Mouse (Mus musculus) MEL (cell line): ENCODE data around the gene Ass1. TPM values are rescaled to one million over a fixed set of nuclear protein-coding genes. Genes with fewer than 3 reads are reported as not detected.

Experiments
- DNase-seq: peaks from one replicate; pipeline ENCODE4 v3.0.0; 2011; ENCODE audit warnings: low read depth, low spot score
- H3K27ac ChIP-seq: 2 replicates; pipeline ENCODE4 v1.5.1; 2012; ENCODE audit warnings: low read depth, mild to moderate bottlenecking, control low read depth, low read length, moderate library complexity; ENCODE audit not compliant: control insufficient read depth
- H3K27me3 ChIP-seq, 2 experiments: fragments of 150-350 bp in 1 of 2; sonication (generic) in 1 of 2; 2 replicates each; pipeline ENCODE4 v1.6.1; 2012; ENCODE audit warnings: low read length in 2 of 2, mild to moderate bottlenecking in 2 of 2, improper control_type of control experiment in 1 of 2, moderate library complexity in 1 of 2; ENCODE audit not compliant: insufficient read depth in 2 of 2, control insufficient read depth in 1 of 2
- H3K36me3 ChIP-seq, 2 experiments: 2 replicates each; pipeline ENCODE4 v1.6.1; 2012 to 2014; ENCODE audit warnings: low read length in 2 of 2, improper control_type of control experiment in 1 of 2, inconsistent platforms in 1 of 2, mild to moderate bottlenecking in 1 of 2; ENCODE audit not compliant: insufficient read depth in 2 of 2, control insufficient read depth in 1 of 2
- H3K4me1 ChIP-seq, 2 experiments: fragments of 150-350 bp in 1 of 2; sonication (generic) in 1 of 2; 2 replicates each; pipeline ENCODE4 v1.6.1; 2012; ENCODE audit warnings: low read length in 2 of 2, improper control_type of control experiment in 1 of 2, mild to moderate bottlenecking in 1 of 2; ENCODE audit not compliant: insufficient read depth in 2 of 2, control insufficient read depth in 1 of 2
- H3K4me3 ChIP-seq, 2 experiments: fragments of 150-350 bp in 1 of 2; sonication (generic) in 1 of 2; 2 replicates each; pipeline ENCODE4 v1.5.1; 2012; ENCODE audit warnings: low read depth in 2 of 2, low read length in 2 of 2, mild to moderate bottlenecking in 2 of 2, moderate library complexity in 2 of 2, control low read depth in 1 of 2, improper control_type of control experiment in 1 of 2; ENCODE audit not compliant: control insufficient read depth in 1 of 2, insufficient read depth in 1 of 2
- H3K79me2 ChIP-seq: 2 replicates; pipeline ENCODE4 v1.6.1; 2012; ENCODE audit warnings: mild to moderate bottlenecking, low read length, moderate library complexity; ENCODE audit not compliant: control insufficient read depth, poor library complexity, insufficient read depth
- H3K9ac ChIP-seq: 2 replicates; pipeline ENCODE4 v1.6.1; 2012; ENCODE audit warnings: low read depth, mild to moderate bottlenecking, control low read depth, low read length, moderate library complexity; ENCODE audit not compliant: control insufficient read depth, poor library complexity, severe bottlenecking
- H3K9me3 ChIP-seq: fragments of 150-350 bp; sonication (generic); replicated peaks from 2 replicates; pipeline ENCODE4 v1.6.1; 2012; ENCODE audit warnings: mild to moderate bottlenecking, low read length, improper control_type of control experiment, moderate library complexity; ENCODE audit not compliant: insufficient read depth
- CTCF ChIP-seq, 3 experiments: IDR thresholded peaks in 2 of 3; conservative IDR thresholded peaks in 1 of 3; 2 replicates each; pipeline ENCODE4 v1.5.1; 2011 to 2012; ENCODE audit warnings: low read length in 3 of 3, low read depth in 2 of 3, mild to moderate bottlenecking in 2 of 3, improper control_type of control experiment in 1 of 3, inconsistent platforms in 1 of 3, mixed read lengths in 1 of 3, moderate library complexity in 1 of 3; ENCODE audit not compliant: control insufficient read depth in 1 of 3, insufficient read depth in 1 of 3, poor library complexity in 1 of 3, severe bottlenecking in 1 of 3
- EP300 ChIP-seq, 2 experiments: IDR thresholded peaks; 2 replicates each; pipeline ENCODE4 v1.6.1; 2011; ENCODE audit warnings: improper control_type of control experiment in 2 of 2, low read length in 2 of 2, low read depth in 1 of 2, mild to moderate bottlenecking in 1 of 2
- ETS1 ChIP-seq: IDR thresholded peaks from 2 replicates; pipeline ENCODE4 v1.6.1; 2012; ENCODE audit warnings: low read depth, mild to moderate bottlenecking, inconsistent platforms, low read length, improper control_type of control experiment, moderate library complexity
- GABPA ChIP-seq: IDR thresholded peaks from 2 replicates; pipeline ENCODE4 v1.6.1; 2012; ENCODE audit warnings: low read depth, mild to moderate bottlenecking, inconsistent platforms, low read length, improper control_type of control experiment, moderate library complexity
- MAFK ChIP-seq: IDR thresholded peaks from 2 replicates; pipeline ENCODE4 v1.6.1; 2011; ENCODE audit warnings: low read depth, mild to moderate bottlenecking, low read length, improper control_type of control experiment, borderline replicate concordance
- MAX ChIP-seq: IDR thresholded peaks from 2 replicates; pipeline ENCODE4 v1.6.1; 2011; ENCODE audit warnings: low read length, improper control_type of control experiment
- MEF2A ChIP-seq: IDR thresholded peaks from 2 replicates; pipeline ENCODE4 v1.6.1; 2014; ENCODE audit warnings: low read depth, mild to moderate bottlenecking, inconsistent platforms, low read length, improper control_type of control experiment; ENCODE audit not compliant: poor library complexity, insufficient replicate concordance, severe bottlenecking; ENCODE audit errors: extremely low read depth
- RAD21 ChIP-seq: IDR thresholded peaks from 2 replicates; pipeline ENCODE4 v1.6.1; 2011; ENCODE audit warnings: mild to moderate bottlenecking, low read depth, low read length, improper control_type of control experiment
- SIN3A ChIP-seq: IDR thresholded peaks from 2 replicates; pipeline ENCODE4 v1.6.1; 2012; ENCODE audit warnings: low read length, improper control_type of control experiment, inconsistent platforms
- SMC3 ChIP-seq: IDR thresholded peaks from 2 replicates; pipeline ENCODE4 v1.6.1; 2011; ENCODE audit warnings: low read depth, low read length, improper control_type of control experiment
- TAL1 ChIP-seq: IDR thresholded peaks from 2 replicates; pipeline ENCODE4 v1.6.1; 2012; ENCODE audit warnings: mild to moderate bottlenecking, inconsistent platforms, low read length, moderate library complexity, mixed read lengths
- TBP ChIP-seq: IDR thresholded peaks from 2 replicates; pipeline ENCODE4 v1.8.0; 2011; ENCODE audit warnings: low read depth, low read length, improper control_type of control experiment
- TCF12 ChIP-seq: IDR thresholded peaks from 2 replicates; pipeline ENCODE4 v1.6.1; 2014; ENCODE audit warnings: low read depth, mild to moderate bottlenecking, inconsistent platforms, low read length, improper control_type of control experiment, moderate library complexity
- UBTF ChIP-seq: IDR thresholded peaks from 2 replicates; pipeline ENCODE4 v1.6.1; 2012; ENCODE audit warnings: low read depth, mild to moderate bottlenecking, inconsistent platforms, low read length, improper control_type of control experiment, moderate library complexity, borderline replicate concordance; ENCODE audit not compliant: insufficient read depth
- USF1 ChIP-seq: IDR thresholded peaks from 2 replicates; pipeline ENCODE4 v1.6.1; 2014; ENCODE audit warnings: low read depth, mild to moderate bottlenecking, inconsistent platforms, low read length, improper control_type of control experiment, moderate library complexity
- USF2 ChIP-seq, 2 experiments: IDR thresholded peaks; 2 replicates each; pipeline ENCODE4 v1.6.1; 2011 to 2012; ENCODE audit warnings: improper control_type of control experiment in 2 of 2, low read length in 2 of 2, borderline replicate concordance in 1 of 2, inconsistent platforms in 1 of 2, low read depth in 1 of 2, mild to moderate bottlenecking in 1 of 2; ENCODE audit not compliant: insufficient read depth in 1 of 2
- ZKSCAN1 ChIP-seq: IDR thresholded peaks from 2 replicates; pipeline ENCODE4 v1.6.1; 2012; ENCODE audit warnings: low read depth, mild to moderate bottlenecking, inconsistent platforms, low read length, improper control_type of control experiment, moderate library complexity
- polyA plus RNA-seq, 2 experiments: library from polyadenylated mRNA; stranded (reverse) in 1 of 2; unstranded in 1 of 2; fragments of >175 nt in 1 of 2; fragments of >200 nt in 1 of 2; gene quantifications; 2 replicates each; pipeline versions ENCODE4 v1.2.1 to v1.2.4; 2012; ENCODE audit warnings: low replicate concordance in 2 of 2, low read depth in 1 of 2; ENCODE audit not compliant: insufficient read length in 2 of 2, insufficient read depth in 1 of 2, missing spikeins in 1 of 2
- total RNA-seq: library from RNA; depleted of rRNA; stranded (reverse); fragments of 300-350 nt; gene quantifications from 2 replicates; pipeline ENCODE4 v1.2.3, GENCODE M21; 2012

Ass1 gene
- total and polyA plus RNA-seq, 3 experiments = 45.0 to 88.0 TPM; not detected in 1

DNA sequence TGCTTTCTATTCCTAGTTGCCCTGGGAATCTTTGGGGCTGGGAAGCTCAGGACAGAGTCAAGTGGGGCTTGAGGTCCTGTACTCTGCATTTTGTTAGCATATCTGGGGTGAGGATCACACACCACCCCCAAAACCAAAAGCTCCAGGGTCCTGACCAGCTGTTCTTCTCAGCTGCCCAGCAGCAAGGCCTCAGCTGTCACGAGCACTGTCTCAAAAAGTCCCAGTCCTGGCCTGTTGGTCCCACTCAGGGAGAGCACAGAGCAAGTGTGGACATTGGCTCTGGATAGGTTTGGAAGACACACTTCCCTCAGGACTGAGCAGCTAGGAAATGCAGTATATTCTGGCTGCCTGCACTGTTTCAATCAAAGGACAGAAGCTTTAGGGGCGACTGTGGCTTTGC lies 20.5 kb downstream of the Ass1 start:
- TF ChIP-seq TBP (no peak), EP300 (IDR thresholded peaks at IDR 0.05; ENCODE audit: low read depth in 1 of 2, low read length in 2 of 2) (no peak), MAFK (no peak), ETS1 (no peak), MAX (no peak), ZKSCAN1 (no peak), GABPA (no peak), TCF12 (no peak), RAD21 (no peak), SIN3A (no peak), TAL1 (no peak), MEF2A (no peak), UBTF (no peak), USF2 (IDR thresholded peaks at IDR 0.05; ENCODE audit: borderline replicate concordance in 1 of 2, insufficient read depth in 1 of 2, low read depth in 1 of 2, low read length in 2 of 2) (no peak)
- no peak overlapping the region for H3K27ac ChIP-seq

DNA sequence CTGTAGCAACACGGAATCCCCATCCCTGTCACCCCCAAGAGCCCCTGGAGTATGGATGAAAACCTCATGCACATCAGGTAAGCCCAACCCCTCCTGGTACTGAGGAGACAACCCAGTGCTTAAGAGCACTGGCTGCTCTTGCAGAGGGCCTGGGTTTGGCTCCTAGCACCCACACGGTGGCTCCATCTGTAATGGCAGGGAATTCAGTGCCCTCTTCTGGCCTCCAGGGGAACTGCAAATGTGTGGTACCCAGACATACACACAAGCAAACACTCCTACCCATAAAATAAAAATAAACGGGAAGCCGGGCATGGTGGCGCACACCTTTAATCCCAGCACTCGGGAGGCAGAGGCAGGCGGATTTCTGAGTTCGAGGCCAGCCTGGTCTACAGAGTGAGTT lies 22.3 kb downstream of the Ass1 start:
- Histone ChIP-seq H3K27me3 (no peaks in the 10 kb centered on the region), H3K9ac (no peak overlapping the region), H3K4me1 (no peaks in the 10 kb centered on the region), H3K79me2 (no peaks in the 10 kb centered on the region), H3K27ac (no peak overlapping the region), H3K4me3 (no peak overlapping the region), H3K9me3 (no peaks in the 10 kb centered on the region), H3K36me3 (no peaks in the 10 kb centered on the region)
- peak; percentile 49 for DNase-seq
- TF ChIP-seq CTCF (IDR thresholded peaks at IDR 0.05 in 2 of 3, conservative IDR thresholded peaks at IDR 0.05 in 1 of 3; ENCODE audit: control insufficient read depth in 1 of 3, insufficient read depth in 1 of 3, low read depth in 2 of 3, low read length in 3 of 3, poor library complexity in 1 of 3, severe bottlenecking in 1 of 3) = peak; percentile 50 to 60 (median 57)
- no peak for TF ChIP-seq USF1
- TF ChIP-seq SMC3 = peak; percentile 31

More for the DNA sequence above, 20.5 kb downstream of the Ass1 start:
- Histone ChIP-seq H3K4me3 (no peak overlapping the region), H3K79me2 (no peaks in the 10 kb centered on the region), H3K9me3 (no peaks in the 10 kb centered on the region), H3K27me3 (no peaks in the 10 kb centered on the region), H3K4me1 (no peaks in the 10 kb centered on the region), H3K36me3 (no peaks in the 10 kb centered on the region), H3K9ac (no peak overlapping the region)
- no peak for DNase-seq
